Mouse (Mus musculus) cortical plate, adult 2 months (tissue): ENCODE data around the gene Spop. TPM values are rescaled to one million over a fixed set of nuclear protein-coding genes. Genes with fewer than 3 reads are reported as not detected.

Experiments used
- H3K27ac ChIP-seq: fragments of 200-500 bp; 2 replicates; pipeline ENCODE4 v1.5.1; 2012; ENCODE audit warnings: low read length, control low read depth, inconsistent platforms; ENCODE audit not compliant: insufficient read depth
- H3K4me1 ChIP-seq: fragments of 200-500 bp; 2 replicates; pipeline ENCODE4 v1.6.1; 2011; ENCODE audit warnings: low read length; ENCODE audit not compliant: control insufficient read depth, insufficient read depth
- H3K4me3 ChIP-seq: fragments of 200-500 bp; 2 replicates; pipeline ENCODE4 v1.5.1; 2011; ENCODE audit warnings: mild to moderate bottlenecking, low read length, control low read depth; ENCODE audit not compliant: insufficient read depth
- CTCF ChIP-seq: fragments of 200-500 bp; IDR thresholded peaks from 2 replicates; pipeline ENCODE4 v1.5.1; 2011; ENCODE audit warnings: mild to moderate bottlenecking, control low read depth, low read length; ENCODE audit not compliant: insufficient read depth; ENCODE audit errors: extremely low read depth
- POLR2A ChIP-seq: fragments of 200-500 bp; IDR thresholded peaks from 2 replicates; pipeline ENCODE4 v1.6.1; 2011; ENCODE audit warnings: mild to moderate bottlenecking, low read length, control low read depth; ENCODE audit not compliant: insufficient read depth; ENCODE audit errors: extremely low read depth
- polyA plus RNA-seq: library from polyadenylated mRNA; depleted of rRNA; stranded (reverse); fragments of >200 nt; gene quantifications from 2 replicates; pipeline ENCODE4 v1.2.3, GENCODE M21; 2012

Gene Spop
- polyA plus RNA-seq, 1 experiment, result 128 TPM

DNA sequence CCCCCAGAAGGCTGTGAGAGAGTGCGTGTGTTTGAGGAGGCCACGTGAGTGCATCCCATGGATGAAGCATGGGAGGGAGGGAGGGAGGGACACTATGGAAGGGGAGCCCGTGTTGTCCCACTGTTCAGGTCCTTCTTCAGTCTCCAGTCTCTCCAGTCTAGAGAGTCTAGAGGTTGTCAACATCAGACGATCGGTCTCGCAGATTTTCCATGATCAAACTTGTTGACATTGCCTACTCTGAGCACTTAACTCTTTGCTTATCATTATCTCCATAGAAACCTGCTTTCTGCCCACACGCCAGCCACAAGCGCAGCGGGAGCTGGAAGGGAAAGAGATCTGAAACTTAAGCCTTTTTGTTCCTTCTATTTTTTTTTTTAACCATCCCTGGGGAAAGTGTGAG is 35.0 kb upstream of the Spop start:
- H3K27ac ChIP-seq, result no peak overlapping the region
- H3K4me3 ChIP-seq, result no peak overlapping the region
- H3K4me1 ChIP-seq, result peaks cover 4% of the 10 kb centered on the region; the same call in 1 of the 2 replicates
- no peak for TF ChIP-seq POLR2A
- TF ChIP-seq CTCF, result no peak

DNA sequence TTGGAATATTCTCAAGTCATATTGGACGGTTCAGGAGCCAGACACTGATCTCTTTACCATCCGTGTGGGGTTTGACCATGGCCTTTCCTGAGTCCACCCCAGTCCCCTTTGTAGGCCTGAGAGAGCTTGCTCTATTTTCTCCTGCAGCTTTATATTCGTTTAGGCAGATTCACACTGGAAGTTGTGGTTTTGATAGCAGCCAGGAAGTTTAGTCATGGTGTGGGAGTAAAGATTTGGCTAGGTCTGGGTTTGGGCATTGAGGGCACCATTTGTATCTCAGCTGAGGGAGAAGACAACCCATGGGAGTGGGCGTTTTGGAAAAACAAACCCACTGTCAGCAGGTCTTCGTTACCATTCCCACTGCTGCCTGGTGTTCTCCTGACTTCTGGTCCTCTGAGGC is 34.3 kb upstream of the Spop start:
- no peak overlapping the region for H3K27ac ChIP-seq

GRCm38 (mm10) chr11:95380711-95381110 is 33.2 kb upstream of the Spop start:
- Histone ChIP-seq H3K27ac (no peak overlapping the region), H3K4me3 (no peak overlapping the region), H3K4me1 (peaks cover 4% of the 10 kb centered on the region; the same call in 1 of the 2 replicates)
- TF ChIP-seq CTCF (no peak), POLR2A (no peak)

More for the DNA sequence above, 34.3 kb upstream of the Spop start:
- Histone ChIP-seq H3K4me1 (peaks cover 4% of the 10 kb centered on the region; the same call in 1 of the 2 replicates), H3K4me3 (no peak overlapping the region)
- TF ChIP-seq POLR2A, result no peak
- no peak for TF ChIP-seq CTCF

- H3K4me3 ChIP-seq, result no peak overlapping the region
- H3K4me1 ChIP-seq, result peaks cover 4% of the 10 kb centered on the region; the same call in 1 of the 2 replicates
- no peak for TF ChIP-seq POLR2A
- no peak for TF ChIP-seq CTCF
- H3K27ac ChIP-seq, result no peak overlapping the region
Measured at GRCm38 (mm10) chr11:95381146-95381545, 32.7 kb upstream of the Spop start.

- TF ChIP-seq CTCF (no peak), POLR2A (no peak)
- Histone ChIP-seq H3K27ac (no peak overlapping the region), H3K4me3 (no peak overlapping the region), H3K4me1 (peaks cover 5% of the 10 kb centered on the region; the same call in 1 of the 2 replicates)
Measured at GRCm38 (mm10) chr11:95383331-95383986, 30.4 kb upstream of the Spop start.

- no peak overlapping the region for H3K27ac ChIP-seq
- TF ChIP-seq POLR2A (no peak), CTCF (no peak)
Measured at GRCm38 (mm10) chr11:95384004-95384318, 29.9 kb upstream of the Spop start.

GRCm38 (mm10) chr11:95384319-95384972 is 29.4 kb upstream of the Spop start, which contains the start of gene Slc35b1:
Gene Slc35b1 (plus strand): TSS chr11:95384692.
- H3K4me3 ChIP-seq, result peak within 1 kb of the TSS; percentile 93
- H3K4me1 ChIP-seq, result peaks cover 5% of the 10 kb centered on the region; the same call in 1 of the 2 replicates
- TF ChIP-seq POLR2A (peak; percentile 61), CTCF (peak; percentile 92)
- peak within 1 kb of the TSS; percentile 99 for H3K27ac ChIP-seq

More at GRCm38 (mm10) chr11:95384004-95384318, 29.9 kb upstream of the Spop start:
- peaks cover 5% of the 10 kb centered on the region; the same call in 1 of the 2 replicates for H3K4me1 ChIP-seq
- H3K4me3 ChIP-seq, result peak overlapping the region; percentile 93; the same call in 1 of the 2 replicates

GRCm38 (mm10) chr11:95384973-95385320 is 28.9 kb upstream of the Spop start:
- H3K27ac ChIP-seq, result peak overlapping the region; percentile 99
- peak overlapping the region; percentile 93 for H3K4me3 ChIP-seq
- TF ChIP-seq CTCF (no peak), POLR2A (no peak)
- H3K4me1 ChIP-seq, result peaks cover 3% of the 10 kb centered on the region; the same call in 1 of the 2 replicates

- Histone ChIP-seq H3K4me3 (no peak overlapping the region), H3K4me1 (peaks cover 3% of the 10 kb centered on the region; the same call in 1 of the 2 replicates), H3K27ac (no peak overlapping the region)
- TF ChIP-seq CTCF (no peak), POLR2A (no peak)
Measured at GRCm38 (mm10) chr11:95387354-95387753, 26.5 kb upstream of the Spop start.

DNA sequence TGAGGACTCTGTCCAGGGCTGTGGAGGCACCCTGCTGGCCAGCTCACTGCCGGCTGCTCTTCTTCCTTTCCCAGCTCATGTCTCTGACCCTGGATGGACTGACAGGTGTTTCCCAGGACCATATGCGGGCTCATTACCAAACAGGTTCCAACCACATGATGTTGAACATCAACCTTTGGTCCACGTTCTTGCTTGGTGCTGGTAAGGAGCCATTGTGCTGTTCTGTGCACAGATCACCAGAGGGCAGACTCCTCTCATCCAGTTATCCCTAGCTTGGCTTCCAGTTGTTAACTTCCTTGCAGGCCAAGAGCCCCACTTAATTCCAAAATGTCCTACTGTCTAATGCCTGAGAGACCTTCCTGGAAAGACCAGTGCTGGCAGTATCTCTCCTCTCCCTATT is 24.9 kb upstream of the Spop start:
- H3K27ac ChIP-seq, result no peak overlapping the region
- TF ChIP-seq CTCF (peak; percentile 71), POLR2A (no peak)
- H3K4me1 ChIP-seq, result peaks cover 3% of the 10 kb centered on the region; the same call in 1 of the 2 replicates
- H3K4me3 ChIP-seq, result no peak overlapping the region

DNA sequence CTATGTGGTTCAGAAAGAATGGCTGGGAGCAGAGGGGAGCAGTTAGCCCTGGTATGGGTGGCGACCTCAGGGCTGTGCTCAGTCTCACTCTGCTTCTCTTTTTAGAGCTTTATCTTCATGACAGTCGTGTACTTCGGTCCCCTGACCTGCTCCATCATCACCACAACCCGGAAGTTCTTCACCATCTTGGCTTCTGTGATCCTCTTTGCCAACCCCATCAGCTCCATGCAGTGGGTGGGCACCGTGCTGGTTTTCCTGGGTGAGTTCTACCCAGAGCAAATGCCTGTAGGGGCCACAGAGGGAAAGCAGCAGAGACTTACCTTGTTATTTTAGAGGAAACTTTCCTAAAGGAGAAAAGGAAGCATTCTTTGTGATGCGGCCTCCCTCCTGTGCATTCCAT is 23.5 kb upstream of the Spop start:
- Histone ChIP-seq H3K4me3 (no peak overlapping the region), H3K4me1 (peaks cover 3% of the 10 kb centered on the region; the same call in 1 of the 2 replicates), H3K27ac (no peak overlapping the region)
- TF ChIP-seq CTCF, result no peak
- TF ChIP-seq POLR2A, result no peak
